In genomic region chr11:86752404-86752803, GRCm38 (mm10) we compare ENCODE assay signal across 25 mouse cellular contexts. TPM values are rescaled to one million over a fixed set of nuclear protein-coding genes. Genes with fewer than 3 reads are reported as not detected.
A peak's percentile ranks its signal among the peaks of the same experiment; 100 is the strongest.
DNase-seq lines count a peak whose midpoint lies in the region; ATAC-seq and TF ChIP-seq lines count a peak whose summit lies in the region.
"Had no signal": no experiment of that assay in that cellular context is flagged by ENCODE, and none has a peak within 500 bp of the region (broad histone marks: within the 10 kb centered on the region; RNA-seq: fewer than 3 reads in every experiment).

No protein-coding gene starts in this region.

- no peak overlapping the region for H3K4me2 ChIP-seq in heart, postnatal 0 days (ENCODE audit: low read depth, low read length)
- H3K4me2 ChIP-seq in liver, embryonic 14.5 days (ENCODE audit: low read depth): peak overlapping the region; percentile 34
- H3K4me2 ChIP-seq: embryonic facial prominence, embryonic 12.5 days; forebrain, embryonic 13.5 days; limb, embryonic 12.5 days; midbrain, embryonic 11.5 days; neural tube, embryonic 15.5 days had no signal

- peaks cover 44% of the 10 kb centered on the region for H3K4me1 ChIP-seq in heart, postnatal 0 days (ENCODE audit: control insufficient read depth, insufficient read depth)
- H3K4me1 ChIP-seq in bone marrow macrophage, adult 2 months (ENCODE audit: control insufficient read depth, insufficient read depth, low read length): peaks cover 48% of the 10 kb centered on the region
- peaks cover 36 to 57% of the 10 kb centered on the region in 2 experiments for H3K4me1 ChIP-seq in liver, embryonic 14.5 days (replicated peaks; ENCODE audit: control insufficient read depth in 2 of 2, insufficient read depth in 2 of 2, low read length in 1 of 2)

- H3K27me3 ChIP-seq in heart, postnatal 0 days (ENCODE audit: control insufficient read depth, insufficient read depth, low read length): no peaks in the 10 kb centered on the region
- H3K27me3 ChIP-seq in liver, embryonic 14.5 days (ENCODE audit: control insufficient read depth, insufficient read depth, low read length): no peaks in the 10 kb centered on the region
- H3K27me3 ChIP-seq: embryonic facial prominence, embryonic 12.5 days; forebrain, embryonic 13.5 days; limb, embryonic 12.5 days; neural tube, embryonic 15.5 days had no signal

- TF ChIP-seq POLR2A in bone marrow macrophage, adult 2 months (IDR thresholded peaks at IDR 0.05; ENCODE audit: borderline replicate concordance, low read depth, low read length): no peak

- H3K27ac ChIP-seq in heart, postnatal 0 days (ENCODE audit: low read depth): 0 out of 2 replicates have a peak overlapping the region, but pooled peaks have one; percentile 7
- H3K27ac ChIP-seq in bone marrow macrophage, adult 2 months (ENCODE audit: insufficient read depth, low read depth, low read length): peak overlapping the region; percentile 30
- H3K27ac ChIP-seq in liver, embryonic 14.5 days: peak overlapping the region; percentile 50
- H3K27ac ChIP-seq: embryonic facial prominence, embryonic 12.5 days; forebrain, embryonic 13.5 days; hindbrain, postnatal 0 days; layer of hippocampus, adult 2 months; limb, embryonic 12.5 days; neural tube, embryonic 15.5 days had no signal

- no peak for TF ChIP-seq CTCF in heart, postnatal 0 days (IDR thresholded peaks at IDR 0.05; ENCODE audit: low read depth)
- TF ChIP-seq CTCF in bone marrow macrophage, adult 2 months (IDR thresholded peaks at IDR 0.05; ENCODE audit: low read depth, low read length): no peak
- TF ChIP-seq CTCF in liver, embryonic 14.5 days (IDR thresholded peaks at IDR 0.05; ENCODE audit: low read depth): no peak

- no peak for ATAC-seq in heart, postnatal 0 days (ENCODE audit: insufficient read depth, low read depth)
- ATAC-seq in liver, embryonic 14.5 days (ENCODE audit: insufficient read depth): no peak
- peak; percentile 72 for ATAC-seq in megakaryocyte-erythroid progenitor cell, adult 5-6 weeks (replicated peaks; ENCODE audit: low FRiP score, low TSS enrichment, poor library complexity, severe bottlenecking)
- ATAC-seq: forebrain, embryonic 13.5 days; hindbrain, postnatal 0 days; intestine, embryonic 16.5 days had no signal

- H3K4me3 ChIP-seq in heart, postnatal 0 days (ENCODE audit: low read depth, low read length): no peak overlapping the region
- no peak overlapping the region; the same call in 1 of the 2 replicates for H3K4me3 ChIP-seq in bone marrow macrophage, adult 2 months (ENCODE audit: insufficient read depth, low read length)
- H3K4me3 ChIP-seq in liver, embryonic 14.5 days (ENCODE audit: insufficient read depth in 1 of 2, low read depth in 2 of 2, low read length in 2 of 2): no peak overlapping the region; a peak in 1 of 4 replicates
- H3K4me3 ChIP-seq: embryonic facial prominence, embryonic 12.5 days; forebrain, embryonic 13.5 days; layer of hippocampus, adult 2 months; limb, embryonic 12.5 days; neural tube, embryonic 15.5 days had no signal

- no peaks in the 10 kb centered on the region for H3K9me3 ChIP-seq in heart, postnatal 0 days (replicated peaks; ENCODE audit: control insufficient read depth, low read length)
- H3K9me3 ChIP-seq in liver, embryonic 14.5 days (ENCODE audit: control insufficient read depth, low read length): no peaks in the 10 kb centered on the region
- H3K9me3 ChIP-seq: embryonic facial prominence, embryonic 12.5 days; forebrain, embryonic 13.5 days; limb, embryonic 12.5 days; neural tube, embryonic 15.5 days had no signal

- TF ChIP-seq EP300 in heart, postnatal 0 days (IDR thresholded peaks at IDR 0.05; ENCODE audit: low read depth): no peak
- TF ChIP-seq EP300 in liver, embryonic 14.5 days (IDR thresholded peaks at IDR 0.05; ENCODE audit: low read depth): no peak

- H3K36me3 ChIP-seq in heart, postnatal 0 days (replicated peaks; ENCODE audit: control insufficient read depth, insufficient read depth, low read length): 0 out of 2 replicates have a peak, but pooled peaks cover 4% of the 10 kb centered on the region
- peaks cover 11% of the 10 kb centered on the region for H3K36me3 ChIP-seq in liver, embryonic 14.5 days (replicated peaks; ENCODE audit: control insufficient read depth, insufficient read depth, low read depth)
- H3K36me3 ChIP-seq: embryonic facial prominence, embryonic 12.5 days; neural tube, embryonic 15.5 days had no signal

- H3K9ac ChIP-seq in heart, postnatal 0 days (replicated peaks; ENCODE audit: low read depth, low read length): no peak overlapping the region
- peak overlapping the region; percentile 36; the same call in 1 of the 2 replicates for H3K9ac ChIP-seq in liver, embryonic 14.5 days (replicated peaks)
- H3K9ac ChIP-seq: embryonic facial prominence, embryonic 12.5 days; forebrain, embryonic 13.5 days; limb, embryonic 12.5 days; neural tube, embryonic 15.5 days had no signal

- no peak for DNase-seq in heart, postnatal 0 days (ENCODE audit: low spot score)
- no peak for DNase-seq in heart, adult 9 months (ENCODE audit: low spot score in 2 of 2)
- no peak for DNase-seq in liver, embryonic 14.5 days (ENCODE audit: low read depth in 3 of 3, low spot score in 3 of 3)
- no peak for DNase-seq in left cerebral cortex, adult 11 months (ENCODE audit: low spot score)
- DNase-seq in gastrocnemius, postnatal 25 days: no peak
- no peak for DNase-seq in spleen, postnatal 4 days (ENCODE audit: low spot score in 2 of 2)
- DNase-seq: adrenal gland, postnatal 25 days; cerebellum, adult 2 months; cerebellum, postnatal 25 days; gastrocnemius, postnatal 10 days; heart, adult 18-20 months; heart, postnatal 10 days; kidney, adult 9 months; kidney, postnatal 14 days; lung, adult 2 months had no signal

RNA-seq across cellular contexts. Expression of gene Cltc, which starts 5.0 kb away (rescaled TPM):
- total RNA-seq in heart, postnatal 0 days (2014; rRNA removed; ENCODE audit: low replicate concordance): 185 and 279 TPM in 2 replicates
- polyA plus RNA-seq in heart, postnatal 0 days (2015; fragmentation: Nextera tagmentation; extraction: Ambion mirVana): 71.0 and 77.6 TPM in 2 replicates
- polyA plus RNA-seq in bone marrow macrophage, adult 2 months (2012; ENCODE audit: insufficient read depth, insufficient read length, missing spikeins): 356 and 389 TPM in 2 replicates
- 66.9 and 70.0 TPM in 2 replicates for polyA plus RNA-seq in liver, embryonic 14.5 days (2012; rRNA removed)
- polyA plus RNA-seq in liver, embryonic 14.5 days (2014; fragmentation: Nextera tagmentation; extraction: Ambion mirVana): 95.9 and 109 TPM in 2 replicates
- total RNA-seq in megakaryocyte-erythroid progenitor cell, adult 5-6 weeks (2014; fragmentation: Nextera tagmentation): 122 and 228 TPM in 2 replicates
- 193 and 195 TPM in 2 replicates for total RNA-seq in megakaryocyte-erythroid progenitor cell, adult 5-6 weeks (2017)
- 100 to 1,000 TPM; 111 to 112 TPM for total RNA-seq in gastrocnemius, postnatal 25 days (2021)

RNA-seq across cellular contexts. Expression of gene Dhx40, which starts 55.1 kb away (rescaled TPM):
- total RNA-seq in heart, postnatal 0 days (2014; rRNA removed; ENCODE audit: low replicate concordance): 7.8 and 21.9 TPM in 2 replicates
- polyA plus RNA-seq in heart, postnatal 0 days (2015; fragmentation: Nextera tagmentation; extraction: Ambion mirVana): 10.2 and 11.7 TPM in 2 replicates
- 23.5 and 26.5 TPM in 2 replicates for polyA plus RNA-seq in bone marrow macrophage, adult 2 months (2012; ENCODE audit: insufficient read depth, insufficient read length, missing spikeins)
- polyA plus RNA-seq in liver, embryonic 14.5 days (2012; rRNA removed): 2.5 and 3.9 TPM in 2 replicates
- polyA plus RNA-seq in liver, embryonic 14.5 days (2014; fragmentation: Nextera tagmentation; extraction: Ambion mirVana): 8.0 and 8.2 TPM in 2 replicates
- 14.4 and 15.2 TPM in 2 replicates for total RNA-seq in megakaryocyte-erythroid progenitor cell, adult 5-6 weeks (2014; fragmentation: Nextera tagmentation)
- total RNA-seq in megakaryocyte-erythroid progenitor cell, adult 5-6 weeks (2017): 26.2 and 26.7 TPM in 2 replicates
- 10 to 100 TPM; 11.4 to 12.1 TPM for total RNA-seq in gastrocnemius, postnatal 25 days (2021)
